Mouse (Mus musculus) lung, postnatal 25 days (tissue): ENCODE measurements around the gene C2cd2l.
"Not testable (repeated sequence)": the region's sequence is repeated elsewhere in the genome, so short reads cannot be mapped to it uniquely, and the experiment has no call there.

Source experiments
- DNase-seq: peaks from one replicate; pipeline ENCODE4 v3.0.0; 2022; ENCODE audit warnings: low spot score

Gene C2cd2l

GRCm38 (mm10) chr9:44319887-44320798, at the start of gene C2cd2l:
TSS of gene C2cd2l (minus strand) at chr9:44320285.
- DNase-seq: peak; percentile 96

GRCm38 (mm10) chr9:44364480-44364879, 44.4 kb upstream of the C2cd2l start:
- DNase-seq: no peak

- DNase-seq: not testable (repeated sequence)
Measured at GRCm38 (mm10) chr9:44361931-44362330, 41.8 kb upstream of the C2cd2l start.

DNA sequence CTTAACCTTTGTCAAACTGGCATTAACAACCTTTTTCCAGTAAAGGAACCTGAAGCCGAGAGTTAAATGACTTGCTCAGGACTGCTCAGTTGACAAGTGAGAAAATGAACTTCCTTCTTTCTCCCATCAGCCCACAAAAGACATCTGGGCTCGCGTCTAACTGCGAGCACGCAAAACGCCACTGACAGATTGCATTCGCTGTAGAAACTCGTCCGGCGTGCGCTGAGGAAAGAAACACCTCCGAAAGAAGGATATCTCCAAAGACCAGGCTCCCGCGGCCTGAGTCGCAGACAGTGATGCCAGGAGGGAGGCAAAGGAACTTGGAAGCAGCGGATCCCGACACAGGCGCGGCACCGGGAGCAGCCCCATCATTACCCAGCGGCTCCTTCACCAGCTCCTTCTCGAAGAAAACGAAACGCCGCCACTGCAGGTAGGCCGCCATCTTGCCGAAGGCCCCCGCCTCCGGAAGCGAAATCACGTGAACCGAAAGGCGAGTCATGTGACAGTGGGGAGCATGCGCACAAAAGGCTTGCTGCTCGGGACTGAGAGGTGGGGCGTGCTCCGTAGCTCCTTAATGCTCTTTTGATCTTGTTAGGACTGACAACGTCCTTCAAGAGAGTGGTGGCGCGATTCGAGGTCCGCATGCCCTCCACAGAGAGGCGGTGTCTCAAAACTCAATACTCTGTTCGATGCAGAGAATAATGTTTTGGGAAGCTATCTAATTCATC, 41.3 kb upstream of the C2cd2l start, which contains the start of gene Vps11:
Gene Vps11 (minus strand): TSS at position 481 of the 728 bp plus-strand sequence.
- peak; percentile 96 for DNase-seq

GRCm38 (mm10) chr9:44357207-44357606, 37.1 kb upstream of the C2cd2l start:
- DNase-seq: peak; percentile 38

GRCm38 (mm10) chr9:44353142-44353541, 33.1 kb upstream of the C2cd2l start:
- no peak for DNase-seq

- DNase-seq: no peak
Measured at GRCm38 (mm10) chr9:44352337-44352736, 32.3 kb upstream of the C2cd2l start.

- DNase-seq: no peak
Measured at GRCm38 (mm10) chr9:44351396-44351795, 31.3 kb upstream of the C2cd2l start.

GRCm38 (mm10) chr9:44348546-44348945, 28.5 kb upstream of the C2cd2l start:
- no peak for DNase-seq

GRCm38 (mm10) chr9:44347621-44348020, 27.5 kb upstream of the C2cd2l start:
- no peak for DNase-seq

- DNase-seq: no peak
Measured at GRCm38 (mm10) chr9:44347166-44347565, 27.1 kb upstream of the C2cd2l start.

DNA sequence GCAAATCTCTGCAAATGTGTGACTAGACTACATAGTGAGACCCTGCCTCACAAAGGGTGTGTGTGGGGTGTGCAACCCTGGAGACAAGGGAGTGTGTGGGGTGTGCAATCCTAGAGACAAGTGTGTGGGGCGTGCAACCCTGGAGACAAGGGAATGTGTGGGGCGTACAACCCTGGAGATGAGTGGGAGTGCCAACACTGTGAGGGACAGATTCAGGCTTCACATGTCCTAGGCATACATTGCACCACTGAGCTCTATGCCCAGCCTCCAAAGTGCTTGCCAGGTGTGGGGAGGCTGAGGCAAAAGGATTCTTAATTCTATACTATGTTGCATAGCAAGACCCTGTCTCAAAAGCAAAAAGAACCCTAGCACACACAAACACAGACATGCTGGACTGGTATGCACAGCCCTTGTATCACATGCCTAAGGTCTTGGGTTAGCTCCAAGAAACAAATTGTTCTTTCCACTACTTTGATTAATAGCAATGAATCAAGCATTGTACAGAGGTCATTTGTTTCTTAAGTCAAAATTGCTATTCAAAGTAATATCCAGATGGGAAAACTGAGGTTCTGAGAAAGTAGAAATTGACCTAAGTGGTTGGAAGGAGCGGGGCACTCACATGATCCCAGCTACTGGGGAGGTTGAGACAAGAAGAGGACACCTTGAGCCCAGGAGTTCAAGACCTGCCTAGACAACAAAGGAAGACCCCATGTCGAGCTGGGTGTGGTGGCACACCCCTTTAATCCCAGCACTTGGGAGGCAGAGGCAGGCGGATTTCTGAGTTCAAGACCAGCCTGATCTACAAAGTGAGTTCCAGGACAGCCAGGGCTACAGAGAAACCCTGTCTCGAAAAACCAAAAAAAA, 25.7 kb upstream of the C2cd2l start:
- no peak for DNase-seq

GRCm38 (mm10) chr9:44343781-44344421, 23.8 kb upstream of the C2cd2l start, which contains the start of gene Hmbs:
TSS of gene Hmbs (minus strand) at chr9:44344228.
- peak; percentile 95 for DNase-seq

- no peak for DNase-seq
Measured at GRCm38 (mm10) chr9:44343290-44343689, 23.2 kb upstream of the C2cd2l start.

DNA sequence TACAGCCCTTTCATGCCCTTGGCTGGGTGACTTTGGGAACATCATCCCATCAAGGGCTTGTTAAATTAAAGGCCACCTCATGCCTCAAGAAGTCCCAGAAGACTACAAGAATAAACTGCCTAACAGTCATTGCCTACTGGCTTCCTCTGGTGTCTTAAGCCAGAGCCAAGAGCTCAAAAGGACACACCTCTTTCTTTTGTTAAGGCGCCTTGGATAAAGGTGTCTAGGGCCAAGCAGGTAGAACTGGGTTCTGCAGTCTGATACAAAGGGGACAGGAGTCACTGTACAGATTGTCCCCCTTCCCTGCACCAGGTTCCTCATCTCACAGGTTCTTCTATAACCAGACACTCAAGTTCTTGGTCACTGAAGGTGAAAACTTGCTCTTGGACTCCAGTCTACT, 22.5 kb upstream of the C2cd2l start:
- DNase-seq: no peak

DNA sequence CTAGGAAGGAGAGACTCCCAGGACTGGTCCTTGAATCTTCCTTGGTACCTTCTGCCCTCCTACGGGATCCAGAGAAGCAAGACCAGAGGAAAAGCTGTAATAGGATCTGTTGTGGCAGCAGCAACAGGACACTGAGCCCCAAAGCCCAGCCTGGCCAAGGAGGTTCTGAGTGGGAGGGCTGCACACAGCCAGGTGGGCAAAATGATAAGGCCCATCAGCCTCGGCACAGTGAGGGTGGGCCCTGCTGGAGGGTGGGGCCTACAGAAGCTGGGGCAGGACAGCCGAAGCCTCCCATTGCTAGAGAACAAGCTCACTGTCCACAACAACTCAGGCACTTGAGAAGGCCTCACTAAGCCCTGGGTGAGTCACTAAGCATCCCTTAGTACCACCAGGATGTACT, 22.1 kb upstream of the C2cd2l start:
- no peak for DNase-seq

DNA sequence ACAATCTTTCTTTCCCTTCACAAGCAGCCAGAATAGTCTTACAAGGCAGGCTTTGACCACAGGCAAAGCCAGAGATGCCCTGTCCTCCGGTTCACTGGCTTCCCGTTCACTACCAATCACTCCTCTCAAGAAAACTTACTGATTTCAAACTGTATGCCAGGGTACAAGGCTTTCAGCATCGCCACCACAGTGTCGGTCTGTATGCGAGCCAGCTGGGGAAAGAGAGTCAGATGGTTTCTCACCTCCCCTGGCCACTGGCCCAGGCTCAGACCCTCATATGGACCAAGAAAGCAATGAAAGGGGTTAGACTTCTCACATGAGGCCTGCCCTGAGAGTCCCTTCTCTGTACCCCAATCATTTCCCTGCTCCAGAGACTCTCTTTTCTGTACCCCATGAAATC, 21.4 kb upstream of the C2cd2l start:
- no peak for DNase-seq

DNA sequence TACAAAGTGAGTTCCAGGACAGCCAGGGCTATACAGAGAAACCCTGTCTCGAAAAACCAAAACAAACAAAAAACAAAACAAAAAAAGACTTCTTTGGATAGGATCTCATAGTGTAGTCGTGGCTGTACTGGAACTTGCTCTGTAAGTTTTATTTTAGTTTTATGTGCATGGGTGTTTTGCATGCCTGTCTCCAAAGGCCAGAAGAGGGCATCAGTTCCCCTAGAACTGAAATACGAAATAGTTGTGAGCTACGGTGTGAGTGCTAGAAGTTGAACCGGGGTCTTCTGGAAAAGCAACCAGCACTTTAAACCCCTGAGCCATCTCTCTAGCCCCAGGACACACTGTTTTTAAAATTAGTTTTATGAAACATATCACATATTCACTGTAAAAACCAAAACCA, 18.5 kb upstream of the C2cd2l start:
- DNase-seq: no peak

GRCm38 (mm10) chr9:44337436-44338169, 17.5 kb upstream of the C2cd2l start:
- DNase-seq: no peak

- DNase-seq: no peak
Measured at GRCm38 (mm10) chr9:44336964-44337363, 16.9 kb upstream of the C2cd2l start.

GRCm38 (mm10) chr9:44336513-44336912, 16.4 kb upstream of the C2cd2l start:
- DNase-seq: not testable (repeated sequence)
